9 mouse cellular contexts compared by ENCODE assay signal in the genomic region with DNA sequence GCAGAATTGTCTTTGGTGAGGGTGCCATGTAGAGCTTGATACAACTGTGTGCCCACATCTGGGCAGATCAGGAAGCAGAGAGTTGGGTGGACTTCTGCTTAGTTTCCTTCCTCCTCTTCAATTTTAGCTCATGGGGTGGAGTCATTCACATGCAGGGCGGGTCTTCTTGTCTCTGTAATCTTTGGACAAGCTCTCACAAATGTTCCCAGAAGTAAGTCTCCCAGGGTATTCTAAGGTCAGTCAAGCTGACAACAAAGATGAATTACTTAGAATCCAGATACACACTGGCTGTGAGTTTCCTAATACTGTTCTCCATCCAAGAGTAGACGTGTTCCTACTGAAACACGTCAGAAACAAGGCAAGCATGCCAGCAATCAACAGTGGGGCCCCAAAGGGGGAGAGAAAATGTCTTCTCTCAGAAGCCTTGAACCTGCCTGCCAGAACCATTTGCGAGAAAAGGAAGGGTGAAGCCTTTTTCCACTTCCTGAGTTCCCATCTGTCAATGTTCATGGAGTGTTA. TPM values are rescaled to one million over a fixed set of nuclear protein-coding genes. Genes with fewer than 3 reads are reported as not detected.
DNase-seq lines count a peak whose midpoint lies in the region; ATAC-seq and TF ChIP-seq lines count a peak whose summit lies in the region.
"Had no signal": no experiment of that assay in that cellular context is flagged by ENCODE, and none has a peak within 500 bp of the region (broad histone marks: within the 10 kb centered on the region; RNA-seq: fewer than 3 reads in every experiment).

No protein-coding gene starts in this region.

- H3K36me3 ChIP-seq in kidney, embryonic 16.5 days (ENCODE audit: insufficient read depth, low read length) = no peaks in the 10 kb centered on the region
- H3K36me3 ChIP-seq in heart, embryonic 15.5 days = no peaks in the 10 kb centered on the region
- H3K36me3 ChIP-seq in liver, postnatal 0 days (replicated peaks; ENCODE audit: insufficient read depth, low read length) = no peaks in the 10 kb centered on the region
- H3K36me3 ChIP-seq in hindbrain, embryonic 16.5 days (ENCODE audit: control insufficient read depth, insufficient read depth, low read length) = no peaks in the 10 kb centered on the region

- ATAC-seq in kidney, embryonic 16.5 days (ENCODE audit: low FRiP score, low TSS enrichment) = no peak
- no peak; the same call in 1 of the 2 replicates for ATAC-seq in heart, embryonic 15.5 days (replicated peaks; ENCODE audit: insufficient number of reproducible peaks, insufficient read depth, low FRiP score, low read depth)
- peak; percentile 69 for ATAC-seq in liver, postnatal 0 days
- ATAC-seq in hindbrain, embryonic 16.5 days = no peak

- no peaks in the 10 kb centered on the region for H3K9me3 ChIP-seq in kidney, embryonic 16.5 days (ENCODE audit: low read length)
- H3K9me3 ChIP-seq in heart, embryonic 15.5 days (replicated peaks) = no peaks in the 10 kb centered on the region
- no peaks in the 10 kb centered on the region for H3K9me3 ChIP-seq in liver, postnatal 0 days (ENCODE audit: low read length)
- H3K9me3 ChIP-seq in hindbrain, embryonic 16.5 days (ENCODE audit: control insufficient read depth, low read length) = no peaks in the 10 kb centered on the region

- no peak overlapping the region for H3K4me2 ChIP-seq in kidney, embryonic 16.5 days (replicated peaks; ENCODE audit: low read depth, low read length)
- no peak overlapping the region for H3K4me2 ChIP-seq in heart, embryonic 15.5 days
- H3K4me2 ChIP-seq in liver, postnatal 0 days (ENCODE audit: low read depth, low read length) = 0 out of 2 replicates have a peak overlapping the region, but pooled peaks have one; percentile 5
- no peak overlapping the region for H3K4me2 ChIP-seq in hindbrain, embryonic 16.5 days (ENCODE audit: low read length)

- TF ChIP-seq CTCF in liver, postnatal 0 days (IDR thresholded peaks at IDR 0.05; ENCODE audit: low read depth) = no peak

- H3K9ac ChIP-seq in kidney, embryonic 16.5 days (replicated peaks; ENCODE audit: low read length) = no peak overlapping the region
- no peak overlapping the region for H3K9ac ChIP-seq in heart, embryonic 15.5 days
- no peak overlapping the region for H3K9ac ChIP-seq in liver, postnatal 0 days (replicated peaks)
- H3K9ac ChIP-seq in hindbrain, embryonic 16.5 days (ENCODE audit: low read depth, low read length) = no peak overlapping the region

- no peak for TF ChIP-seq EP300 in liver, postnatal 0 days (IDR thresholded peaks at IDR 0.05; ENCODE audit: low read depth)

- DNase-seq in kidney, adult 11 months = peak; percentile 63
- no peak for DNase-seq in liver, postnatal 0 days
- peak; percentile 55 for DNase-seq in thymus, postnatal 0 days (ENCODE audit: low spot score)
- DNase-seq in layer of hippocampus, adult 9-11 months = no peak
- no peak for DNase-seq in cerebellum, postnatal 10 days

- WGBS in kidney, embryonic 16.5 days = 46% methylated on average over 4 of the region's 4 CpGs
- WGBS in heart, embryonic 15.5 days = 30% methylated on average over 4 of the region's 4 CpGs
- 20% methylated on average over 4 of the region's 4 CpGs for WGBS in liver, postnatal 0 days (ENCODE audit: insufficient replicate concordance)
- 62% methylated on average over 4 of the region's 4 CpGs for WGBS in hindbrain, embryonic 16.5 days

- H3K4me3 ChIP-seq in kidney, embryonic 16.5 days (ENCODE audit: low read length) = no peak overlapping the region
- no peak overlapping the region for H3K4me3 ChIP-seq in heart, embryonic 15.5 days
- H3K4me3 ChIP-seq in liver, postnatal 0 days (ENCODE audit: low read depth, low read length) = no peak overlapping the region
- H3K4me3 ChIP-seq in hindbrain, embryonic 16.5 days (ENCODE audit: low read length) = no peak overlapping the region
- H3K4me3 ChIP-seq: myocyte had no signal

- no peak overlapping the region for H3K27ac ChIP-seq in kidney, embryonic 16.5 days (ENCODE audit: low read length)
- peak overlapping the region; percentile 24; the same call in 1 of the 2 replicates for H3K27ac ChIP-seq in heart, embryonic 15.5 days
- H3K27ac ChIP-seq in liver, postnatal 0 days (ENCODE audit: low read depth) = peak overlapping the region; percentile 66
- no peak overlapping the region for H3K27ac ChIP-seq in hindbrain, embryonic 16.5 days (ENCODE audit: low read depth, low read length)

- H3K4me1 ChIP-seq in kidney, embryonic 16.5 days (ENCODE audit: insufficient read depth, low read length) = no peaks in the 10 kb centered on the region
- H3K4me1 ChIP-seq in heart, embryonic 15.5 days (replicated peaks) = peaks cover 10% of the 10 kb centered on the region
- peaks cover 9% of the 10 kb centered on the region for H3K4me1 ChIP-seq in liver, postnatal 0 days (ENCODE audit: insufficient read depth)
- no peaks in the 10 kb centered on the region for H3K4me1 ChIP-seq in hindbrain, embryonic 16.5 days (ENCODE audit: control insufficient read depth, insufficient read depth, low read depth, low read length)

- no peaks in the 10 kb centered on the region for H3K27me3 ChIP-seq in kidney, embryonic 16.5 days (ENCODE audit: insufficient read depth, low read length)
- H3K27me3 ChIP-seq in heart, embryonic 15.5 days = no peaks in the 10 kb centered on the region
- H3K27me3 ChIP-seq in liver, postnatal 0 days (ENCODE audit: insufficient read depth, low read length) = no peaks in the 10 kb centered on the region
- no peaks in the 10 kb centered on the region for H3K27me3 ChIP-seq in hindbrain, embryonic 16.5 days (replicated peaks; ENCODE audit: control insufficient read depth, insufficient read depth, low read length)

RNA-seq across cellular contexts. Expression of gene Cmah, which starts 11.2 kb away (rescaled TPM):
- polyA plus RNA-seq in kidney, embryonic 16.5 days (2015; fragmentation: Nextera tagmentation; extraction: Ambion mirVana) = 0.79 and 1.2 TPM in 2 replicates
- polyA plus RNA-seq in heart, embryonic 15.5 days (2015; fragmentation: Nextera tagmentation; extraction: Ambion mirVana) = 0.45 and 1.9 TPM in 2 replicates
- polyA plus RNA-seq in liver, postnatal 0 days (2015; fragmentation: Nextera tagmentation; extraction: Ambion mirVana) = 2.8 and 3.7 TPM in 2 replicates
- 18.5 and 32.8 TPM in 2 replicates for polyA plus RNA-seq in thymus, postnatal 0 days (2015; fragmentation: Nextera tagmentation; extraction: Ambion mirVana)
- 0.11 and 0.16 TPM in 2 replicates for polyA plus RNA-seq in hindbrain, embryonic 16.5 days (2015; fragmentation: Nextera tagmentation; extraction: Ambion mirVana)

RNA-seq across cellular contexts. Expression of gene Carmil1, which starts 57.8 kb away (rescaled TPM):
- polyA plus RNA-seq in kidney, embryonic 16.5 days (2015; fragmentation: Nextera tagmentation; extraction: Ambion mirVana) = 52.5 and 60.2 TPM in 2 replicates
- polyA plus RNA-seq in heart, embryonic 15.5 days (2015; fragmentation: Nextera tagmentation; extraction: Ambion mirVana) = 6.7 and 10.7 TPM in 2 replicates
- polyA plus RNA-seq in liver, postnatal 0 days (2015; fragmentation: Nextera tagmentation; extraction: Ambion mirVana) = 5.9 and 6.5 TPM in 2 replicates
- polyA plus RNA-seq in thymus, postnatal 0 days (2015; fragmentation: Nextera tagmentation; extraction: Ambion mirVana) = 7.7 and 8.3 TPM in 2 replicates
- 43.5 and 50.6 TPM in 2 replicates for polyA plus RNA-seq in hindbrain, embryonic 16.5 days (2015; fragmentation: Nextera tagmentation; extraction: Ambion mirVana)

Comparison
In these comparisons a context has a peak if more than half of its experiments do, and no peak if none do; other contexts are left out.
1. DNase-seq: peak in kidney, adult 11 months (single experiment) and thymus, postnatal 0 days (single experiment); none in liver, postnatal 0 days (single experiment), layer of hippocampus, adult 9-11 months (single experiment) and cerebellum, postnatal 10 days (0 of 2).
2. H3K27ac ChIP-seq: peak in heart, embryonic 15.5 days (single experiment) and liver, postnatal 0 days (single experiment); none in kidney, embryonic 16.5 days (single experiment) and hindbrain, embryonic 16.5 days (single experiment).